Mouse (Mus musculus): ENCODE data around the gene Gpa33. TPM values are rescaled to one million over a fixed set of nuclear protein-coding genes. Genes with fewer than 3 reads are reported as not detected.
A peak's percentile ranks its signal among the peaks of the same experiment; 100 is the strongest.

Gpa33 gene
- polyA plus RNA-seq (2015; fragmentation: Nextera tagmentation; extraction: Ambion mirVana), result 13.4 and 15.1 TPM in 2 replicates

DNA sequence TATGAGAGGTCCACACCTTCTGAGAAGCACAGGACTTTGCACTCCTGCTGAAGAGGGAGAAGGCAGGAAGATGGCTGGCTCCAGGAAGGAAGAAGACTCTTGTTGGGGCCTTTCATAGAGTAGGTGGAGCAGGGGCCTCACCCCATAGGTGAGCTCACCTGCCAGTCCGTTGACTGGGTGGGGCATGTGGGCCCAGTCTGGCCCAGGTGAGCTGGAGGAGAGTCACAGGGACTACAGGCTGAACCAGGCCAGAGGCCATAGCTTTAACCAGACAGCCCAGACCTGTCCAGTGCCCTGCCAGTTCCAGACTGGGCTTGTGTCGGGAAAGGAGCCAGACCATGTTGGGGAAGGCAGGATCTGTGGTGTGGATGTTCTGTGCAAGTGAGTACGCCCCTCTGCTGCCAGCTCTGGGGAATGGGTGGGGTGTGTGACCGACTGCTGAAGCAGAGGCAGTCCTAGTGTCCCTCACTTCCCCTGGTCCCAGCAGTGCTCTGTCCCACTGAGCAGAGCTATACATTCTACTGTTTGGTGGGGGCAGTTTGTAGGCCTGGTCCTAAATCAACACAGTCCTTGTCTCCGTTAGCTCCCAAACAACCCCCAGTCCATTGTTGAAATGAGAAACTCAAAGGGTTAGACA, at the start of gene Gpa33:
TSS of gene Gpa33 (plus strand) at position 15 of the 637 bp plus-strand sequence.
- H3K4me2 ChIP-seq, result no peak within 1 kb of the TSS; the same call in 1 of the 2 replicates
- no peaks in the 10 kb centered on the region for H3K36me3 ChIP-seq
- H3K27me3 ChIP-seq (replicated peaks), result no peaks in the 10 kb centered on the region
- peak; percentile 71; the same call in 1 of the 2 replicates for ATAC-seq (ENCODE audit: insufficient read depth, low FRiP score, low read depth)
- H3K4me1 ChIP-seq, result peaks cover 11% of the 10 kb centered on the region
- 66% methylated on average over 5 of the region's 5 CpGs for WGBS
- H3K4me3 ChIP-seq (replicated peaks), result no peak within 1 kb of the TSS
- no peak within 1 kb of the TSS for H3K9ac ChIP-seq
- no peak within 1 kb of the TSS for H3K27ac ChIP-seq
- H3K9me3 ChIP-seq, result no peaks in the 10 kb centered on the region

DNA sequence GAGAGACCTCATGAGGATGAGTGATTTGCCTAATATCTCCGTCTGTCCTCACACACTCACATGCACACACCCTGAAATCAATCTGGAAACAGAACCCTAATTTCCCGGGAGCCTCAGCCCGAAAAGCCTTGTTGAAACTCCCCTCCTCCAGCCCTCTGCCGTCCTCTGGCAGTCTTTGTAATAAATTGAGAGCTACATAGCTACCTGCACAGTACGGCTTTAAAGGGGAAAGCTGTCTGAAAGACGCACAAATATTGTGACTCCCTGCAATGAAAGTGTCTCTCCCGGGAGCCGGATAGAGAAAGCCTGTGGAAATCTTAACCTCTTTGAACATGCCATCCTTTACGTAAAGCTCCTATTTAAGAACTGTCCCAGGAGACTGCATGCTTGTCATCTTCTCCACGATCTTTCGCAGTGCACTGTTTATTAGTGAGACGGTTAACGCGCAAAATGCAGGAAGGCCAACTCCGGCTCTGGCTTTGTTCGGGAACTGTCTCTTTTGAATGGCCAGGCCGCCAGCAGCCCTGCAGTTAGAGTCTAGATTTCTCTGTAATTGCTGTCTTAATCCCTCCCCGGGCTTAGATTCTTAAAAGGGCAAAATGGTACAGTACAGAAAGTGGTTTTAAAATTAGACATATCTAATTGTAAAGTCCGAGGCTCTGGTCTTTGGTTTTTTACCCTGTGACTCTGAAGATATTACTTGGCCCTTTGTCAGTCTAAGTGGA, 41.4 kb upstream of the Gpa33 start:
- no peak overlapping the region for H3K27ac ChIP-seq
- H3K36me3 ChIP-seq, result no peaks in the 10 kb centered on the region
- no peak overlapping the region for H3K9ac ChIP-seq
- ATAC-seq (ENCODE audit: insufficient read depth, low FRiP score, low read depth), result no peak
- 60% methylated on average over 19 of the region's 19 CpGs for WGBS
- no peaks in the 10 kb centered on the region for H3K9me3 ChIP-seq
- no peaks in the 10 kb centered on the region for H3K27me3 ChIP-seq (replicated peaks)
- no peak overlapping the region for H3K4me3 ChIP-seq (replicated peaks)
- H3K4me1 ChIP-seq, result no peaks in the 10 kb centered on the region
- no peak overlapping the region for H3K4me2 ChIP-seq

DNA sequence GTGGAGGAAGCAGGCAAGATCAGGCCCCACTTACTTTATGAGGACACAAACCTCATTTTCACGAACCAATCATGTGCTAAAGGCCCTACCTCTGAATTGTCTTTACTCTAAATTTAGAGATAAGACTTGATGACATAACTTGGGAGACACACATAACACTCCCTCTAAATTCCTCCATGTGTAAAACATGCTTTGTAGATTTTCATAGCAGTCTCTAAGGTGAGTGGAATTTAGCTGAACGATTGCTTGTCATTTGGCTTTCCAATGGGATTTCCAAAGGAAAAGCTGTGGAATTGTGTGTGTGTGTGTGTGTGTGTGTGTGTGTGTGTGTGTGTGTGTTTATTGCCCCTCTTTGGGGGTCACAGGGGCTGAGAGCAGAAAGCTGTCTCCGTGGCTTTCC, 40.7 kb upstream of the Gpa33 start:
- ATAC-seq (ENCODE audit: insufficient read depth, low FRiP score, low read depth), result no peak
- Histone ChIP-seq H3K36me3 (no peaks in the 10 kb centered on the region), H3K4me1 (no peaks in the 10 kb centered on the region), H3K4me3 (replicated peaks) (no peak overlapping the region), H3K27me3 (replicated peaks) (no peaks in the 10 kb centered on the region), H3K9ac (no peak overlapping the region), H3K4me2 (no peak overlapping the region), H3K27ac (no peak overlapping the region), H3K9me3 (no peaks in the 10 kb centered on the region)
- 69% methylated on average over 3 of the region's 3 CpGs for WGBS

DNA sequence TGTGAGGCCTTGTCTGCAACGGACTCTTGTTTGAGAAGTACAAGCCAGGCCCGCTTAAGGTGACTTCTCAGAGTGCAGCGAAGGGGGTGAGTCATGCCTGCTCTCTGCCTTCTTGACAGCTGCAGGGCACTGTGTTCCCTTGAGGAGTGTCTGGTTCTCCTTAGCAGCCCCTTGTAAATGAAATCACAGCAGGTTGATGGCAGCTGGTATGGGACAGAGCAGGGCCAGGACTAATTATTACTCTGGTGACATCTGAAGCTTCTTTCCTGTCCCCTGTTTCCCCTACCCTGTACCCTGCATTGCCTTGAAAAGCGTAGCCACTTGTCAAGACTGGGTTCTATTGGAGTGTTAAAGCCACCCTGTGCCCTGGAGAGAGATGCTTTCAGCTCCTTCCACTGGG, 40.3 kb upstream of the Gpa33 start:
- 28% methylated on average over 4 of the region's 4 CpGs for WGBS

DNA sequence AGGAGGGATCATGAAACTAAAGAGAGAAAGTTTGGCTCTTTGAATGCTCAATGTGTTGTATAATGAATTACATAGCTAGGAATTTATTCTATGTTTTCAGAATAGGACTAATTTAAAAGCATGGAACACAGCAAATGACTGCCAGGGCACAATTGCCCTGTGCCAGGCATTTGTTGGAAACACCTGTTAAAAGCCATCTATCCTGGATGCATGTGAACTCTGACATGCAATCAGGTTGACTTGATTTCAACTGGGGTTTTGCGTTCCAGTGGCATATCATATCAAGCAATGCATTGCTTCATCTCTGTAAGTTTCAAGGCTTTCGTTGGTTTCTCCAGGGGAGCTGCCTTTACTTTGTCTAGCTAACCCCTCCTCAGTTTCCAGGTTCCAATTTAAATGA, 39.7 kb upstream of the Gpa33 start:
- Histone ChIP-seq H3K4me1 (no peaks in the 10 kb centered on the region), H3K4me3 (replicated peaks) (no peak overlapping the region), H3K27ac (no peak overlapping the region), H3K36me3 (no peaks in the 10 kb centered on the region), H3K27me3 (replicated peaks) (no peaks in the 10 kb centered on the region), H3K4me2 (no peak overlapping the region), H3K9me3 (no peaks in the 10 kb centered on the region), H3K9ac (no peak overlapping the region)
- 64% methylated on average over 2 of the region's 2 CpGs for WGBS
- ATAC-seq (ENCODE audit: insufficient read depth, low FRiP score, low read depth), result no peak

More for the DNA sequence above, 40.3 kb upstream of the Gpa33 start:
- Histone ChIP-seq H3K27ac (no peak overlapping the region), H3K4me1 (no peaks in the 10 kb centered on the region), H3K4me2 (no peak overlapping the region), H3K27me3 (replicated peaks) (no peaks in the 10 kb centered on the region), H3K4me3 (replicated peaks) (no peak overlapping the region), H3K9me3 (no peaks in the 10 kb centered on the region), H3K9ac (no peak overlapping the region), H3K36me3 (no peaks in the 10 kb centered on the region)
- no peak for ATAC-seq (ENCODE audit: insufficient read depth, low FRiP score, low read depth)

DNA sequence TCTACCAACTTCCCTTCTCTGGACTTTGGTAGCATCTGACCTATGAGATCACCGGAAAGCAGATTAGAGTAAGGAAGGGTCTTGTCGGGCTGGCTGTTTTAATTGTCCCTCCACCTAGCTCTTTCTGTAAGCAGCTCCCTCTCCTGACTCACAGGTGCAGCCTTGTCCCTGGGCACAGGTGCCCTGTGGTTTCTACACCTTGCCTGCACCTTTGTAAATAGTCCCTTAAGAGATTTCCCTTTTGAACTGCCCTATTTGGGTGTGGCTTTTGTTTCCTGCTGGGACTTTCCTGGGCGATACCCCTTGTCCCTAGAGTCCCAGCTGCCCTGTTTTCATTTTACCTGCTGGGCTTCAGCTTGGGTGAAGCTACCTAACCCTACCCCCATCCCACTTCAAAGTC, 35.6 kb upstream of the Gpa33 start:
- Histone ChIP-seq H3K9ac (no peak overlapping the region), H3K36me3 (no peaks in the 10 kb centered on the region), H3K27ac (no peak overlapping the region), H3K9me3 (no peaks in the 10 kb centered on the region), H3K4me3 (replicated peaks) (no peak overlapping the region), H3K4me2 (no peak overlapping the region), H3K4me1 (no peaks in the 10 kb centered on the region), H3K27me3 (replicated peaks) (no peaks in the 10 kb centered on the region)
- ATAC-seq (ENCODE audit: insufficient read depth, low FRiP score, low read depth), result no peak
- 77% methylated on average over 3 of the region's 3 CpGs for WGBS

DNA sequence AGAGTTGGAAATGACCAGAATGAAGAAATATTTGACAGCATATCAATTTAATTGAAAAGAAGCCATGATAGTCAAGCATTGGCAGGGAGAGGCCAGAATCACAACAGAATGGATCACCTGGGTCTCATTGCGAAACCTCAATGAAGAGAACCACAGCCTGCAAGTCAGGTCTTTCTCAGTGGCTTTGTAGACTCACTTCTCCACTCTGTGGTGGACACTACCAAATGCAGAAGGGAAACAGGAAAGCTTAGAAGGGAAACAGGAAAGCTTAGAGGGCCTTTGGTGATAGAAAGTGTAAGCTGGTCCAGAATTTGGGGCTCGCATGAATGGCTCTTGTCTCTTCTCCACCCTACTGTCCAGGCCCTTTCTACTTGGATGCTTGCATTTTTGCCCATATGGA, 31.9 kb upstream of the Gpa33 start:
- Histone ChIP-seq H3K9ac (no peak overlapping the region), H3K4me2 (no peak overlapping the region), H3K9me3 (no peaks in the 10 kb centered on the region), H3K4me1 (no peaks in the 10 kb centered on the region), H3K36me3 (no peaks in the 10 kb centered on the region), H3K27me3 (replicated peaks) (no peaks in the 10 kb centered on the region), H3K4me3 (replicated peaks) (no peak overlapping the region), H3K27ac (no peak overlapping the region)
- WGBS, result 88% methylated on average over 2 of the region's 2 CpGs
- ATAC-seq (ENCODE audit: insufficient read depth, low FRiP score, low read depth), result no peak

DNA sequence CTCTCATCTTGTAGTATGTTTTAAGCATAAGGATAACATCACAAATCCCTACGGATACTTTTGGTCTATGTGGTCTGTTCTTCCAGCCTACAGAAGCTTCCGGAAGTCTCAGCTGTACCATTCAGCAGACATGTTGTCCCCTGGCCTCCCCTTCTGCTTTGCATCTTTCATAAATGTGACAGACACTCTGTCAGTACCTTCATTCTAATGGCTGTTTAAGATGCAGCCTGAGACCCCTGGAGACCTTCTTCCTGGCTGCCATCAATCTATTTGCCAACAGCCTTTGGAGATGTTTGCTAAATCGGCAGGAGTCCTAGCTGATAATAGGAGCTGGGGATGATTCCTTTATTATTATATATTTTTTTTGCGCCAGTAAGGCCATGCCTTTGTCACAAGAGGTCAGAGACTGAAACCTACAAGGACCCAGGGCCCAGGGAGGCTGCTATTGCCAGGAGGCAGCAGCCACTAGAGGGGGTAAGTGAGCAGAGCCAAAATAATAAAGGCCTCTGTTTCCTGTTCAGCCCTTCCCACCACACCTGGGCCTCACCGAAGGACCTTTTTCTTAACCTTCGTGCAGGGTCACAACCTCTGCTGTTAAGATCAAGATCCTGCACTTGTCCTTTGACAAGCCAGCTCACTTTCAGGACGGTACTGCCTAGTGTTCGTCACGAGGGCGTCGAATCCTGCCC, 27.0 kb upstream of the Gpa33 start:
- H3K4me3 ChIP-seq (replicated peaks), result no peak overlapping the region
- H3K9me3 ChIP-seq, result no peaks in the 10 kb centered on the region
- no peak overlapping the region for H3K4me2 ChIP-seq
- H3K36me3 ChIP-seq, result no peaks in the 10 kb centered on the region
- H3K9ac ChIP-seq, result no peak overlapping the region
- WGBS, result 59% methylated on average over 11 of the region's 11 CpGs
- H3K27me3 ChIP-seq (replicated peaks), result no peaks in the 10 kb centered on the region
- no peak for ATAC-seq (ENCODE audit: insufficient read depth, low FRiP score, low read depth)
- H3K27ac ChIP-seq, result no peak overlapping the region
- H3K4me1 ChIP-seq, result no peaks in the 10 kb centered on the region

DNA sequence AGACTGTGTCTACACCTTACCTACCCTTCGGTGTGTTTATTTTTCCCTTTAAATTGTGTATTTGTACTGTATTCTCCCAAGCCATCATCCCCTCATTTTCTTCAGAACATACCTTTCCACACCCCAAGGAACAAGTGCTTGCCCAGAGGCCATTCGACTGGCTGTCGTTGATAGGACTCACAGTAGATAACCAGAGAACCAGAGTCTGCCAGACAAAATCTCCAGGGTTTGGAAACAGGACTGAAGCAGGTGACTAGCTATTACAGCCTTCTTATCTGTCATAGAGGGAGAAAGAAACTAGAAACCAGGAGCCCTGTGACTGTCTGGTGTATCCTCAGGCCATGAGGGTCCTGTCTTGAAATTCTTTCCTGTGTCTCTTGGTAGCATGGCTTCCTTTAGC, 25.2 kb upstream of the Gpa33 start:
- Histone ChIP-seq H3K9ac (no peak overlapping the region), H3K27me3 (replicated peaks) (no peaks in the 10 kb centered on the region), H3K36me3 (no peaks in the 10 kb centered on the region), H3K4me1 (no peaks in the 10 kb centered on the region), H3K4me2 (no peak overlapping the region), H3K27ac (no peak overlapping the region), H3K9me3 (no peaks in the 10 kb centered on the region), H3K4me3 (replicated peaks) (no peak overlapping the region)
- no peak for ATAC-seq (ENCODE audit: insufficient read depth, low FRiP score, low read depth)
- 83% methylated on average over 3 of the region's 3 CpGs for WGBS

DNA sequence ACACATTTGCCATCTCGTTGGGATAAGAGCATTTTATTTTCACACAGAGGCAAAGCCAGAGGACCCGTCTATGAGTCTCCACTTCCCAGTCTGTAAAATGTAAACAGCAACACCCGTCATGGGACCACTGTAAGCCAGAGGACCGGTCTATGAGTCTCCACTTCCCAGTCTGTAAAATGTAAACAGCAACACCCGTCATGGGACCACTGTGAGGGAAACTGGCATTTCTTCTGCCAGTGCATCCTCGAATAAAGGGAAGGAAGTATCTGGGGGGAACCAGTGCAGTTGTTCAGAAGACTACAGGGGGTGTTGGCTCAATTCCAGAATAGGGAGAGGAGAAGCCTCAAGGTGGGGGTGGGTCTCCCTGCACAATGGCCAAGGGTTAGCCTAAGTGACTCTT, 24.6 kb upstream of the Gpa33 start:
- H3K27ac ChIP-seq, result no peak overlapping the region
- no peak overlapping the region for H3K4me3 ChIP-seq (replicated peaks)
- WGBS, result 55% methylated on average over 6 of the region's 6 CpGs
- no peaks in the 10 kb centered on the region for H3K9me3 ChIP-seq
- no peaks in the 10 kb centered on the region for H3K27me3 ChIP-seq (replicated peaks)
- ATAC-seq (ENCODE audit: insufficient read depth, low FRiP score, low read depth), result no peak; the same call in none of the 2 replicates
- no peaks in the 10 kb centered on the region for H3K4me1 ChIP-seq
- no peak overlapping the region for H3K9ac ChIP-seq
- H3K4me2 ChIP-seq, result no peak overlapping the region
- no peaks in the 10 kb centered on the region for H3K36me3 ChIP-seq

DNA sequence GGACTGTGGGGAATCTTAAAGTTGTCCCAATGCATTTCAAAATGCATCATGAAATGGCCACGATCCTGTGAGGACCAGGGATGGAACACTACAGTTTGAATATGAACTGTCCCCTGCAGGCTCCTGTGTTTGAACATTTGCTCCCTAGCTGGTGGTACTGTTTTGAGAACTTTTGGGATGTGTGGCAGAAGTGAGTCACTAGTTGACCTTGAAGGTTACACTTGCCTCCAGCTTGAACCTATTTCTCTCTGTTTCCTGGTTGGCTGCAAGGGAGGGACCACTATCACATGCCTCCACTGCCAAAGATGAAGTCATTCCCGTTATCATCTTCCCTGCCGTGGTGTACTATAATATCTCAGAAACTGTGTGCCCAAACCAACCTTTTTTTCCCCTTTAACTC, 15.1 kb upstream of the Gpa33 start:
- H3K27ac ChIP-seq, result no peak overlapping the region
- no peaks in the 10 kb centered on the region for H3K36me3 ChIP-seq
- no peak for ATAC-seq (ENCODE audit: insufficient read depth, low FRiP score, low read depth)
- H3K9ac ChIP-seq, result no peak overlapping the region
- WGBS, result 79% methylated on average over 3 of the region's 3 CpGs
- no peak overlapping the region for H3K4me2 ChIP-seq
- H3K4me1 ChIP-seq, result no peaks in the 10 kb centered on the region
- H3K9me3 ChIP-seq, result no peaks in the 10 kb centered on the region
- no peaks in the 10 kb centered on the region for H3K27me3 ChIP-seq (replicated peaks)
- no peak overlapping the region for H3K4me3 ChIP-seq (replicated peaks)

DNA sequence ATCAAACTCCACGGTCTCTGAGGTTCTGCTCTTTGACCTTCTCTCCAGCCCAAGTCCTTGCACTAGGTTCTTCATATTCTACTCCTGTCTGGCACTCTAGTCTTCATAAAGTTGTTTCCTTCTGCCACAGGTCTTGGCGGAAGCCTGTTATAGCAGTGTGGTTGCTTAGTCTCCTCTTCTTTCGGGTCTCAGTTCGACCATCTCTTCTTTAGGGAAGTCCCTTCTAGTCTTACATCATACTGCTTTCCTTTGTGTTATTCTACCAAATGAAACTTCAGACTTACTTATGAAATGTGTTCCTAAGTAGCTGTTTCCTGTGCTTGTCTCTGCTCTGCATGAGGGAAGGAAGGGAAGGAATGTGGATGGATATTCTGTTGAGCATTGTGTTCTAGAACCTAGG, 14.3 kb upstream of the Gpa33 start:
- H3K27me3 ChIP-seq (replicated peaks), result no peaks in the 10 kb centered on the region
- no peak overlapping the region for H3K4me3 ChIP-seq (replicated peaks)
- no peak for ATAC-seq (ENCODE audit: insufficient read depth, low FRiP score, low read depth)
- H3K9ac ChIP-seq, result no peak overlapping the region
- no peak overlapping the region for H3K4me2 ChIP-seq
- no peak overlapping the region for H3K27ac ChIP-seq
- 85% methylated on average over 4 of the region's 4 CpGs for WGBS
- no peaks in the 10 kb centered on the region for H3K9me3 ChIP-seq
- H3K4me1 ChIP-seq, result no peaks in the 10 kb centered on the region
- H3K36me3 ChIP-seq, result no peaks in the 10 kb centered on the region
